Mouse (Mus musculus) lung, postnatal 0 days (tissue): ENCODE measurements at regions not wholly inside any gene's neighbourhood (a gene's known extent, or its start where the extent isn't known, plus 50 kb on each side); places are given as distances from the start of the nearest gene placed in this dataset.

Source experiments
- ATAC-seq: fragments of 200-750 bp; cut with Nextera tagmentation; 2 replicates; pipeline ENCODE4 v1.8.0; 2017; ENCODE audit warnings: moderate library complexity
- DNase-seq: peaks from one replicate; pipeline ENCODE4 v3.0.0-alpha.2; 2016; ENCODE audit warnings: low spot score
- H3K27ac ChIP-seq: fragments of 300-500 bp; sonication (generic); 2 replicates; pipeline ENCODE4 v1.5.1; 2014; ENCODE audit warnings: antibody characterized with exemption, mild to moderate bottlenecking, low read length, mixed read lengths
- H3K27me3 ChIP-seq: fragments of 300-500 bp; sonication (generic); replicated peaks from 2 replicates; pipeline ENCODE4 v1.6.1; 2014; ENCODE audit warnings: low read length, mixed read lengths; ENCODE audit not compliant: insufficient read depth
- H3K36me3 ChIP-seq: fragments of 300-500 bp; sonication (generic); 2 replicates; pipeline ENCODE4 v1.6.1; 2014; ENCODE audit warnings: low read length, mixed read lengths; ENCODE audit not compliant: insufficient read depth
- H3K4me1 ChIP-seq: fragments of 300-500 bp; sonication (generic); 2 replicates; pipeline ENCODE4 v1.6.1; 2014; ENCODE audit warnings: antibody characterized with exemption, low read depth, low read length, mixed read lengths; ENCODE audit not compliant: insufficient read depth
- H3K4me2 ChIP-seq: fragments of 300-500 bp; sonication (generic); replicated peaks from 2 replicates; pipeline ENCODE4 v1.6.1; 2014; ENCODE audit warnings: low read depth, mild to moderate bottlenecking, low read length, moderate library complexity, mixed read lengths
- H3K4me3 ChIP-seq: fragments of 300-500 bp; sonication (generic); 2 replicates; pipeline ENCODE4 v1.5.1; 2014; ENCODE audit warnings: low read depth, low read length
- H3K9ac ChIP-seq: fragments of 300-500 bp; sonication (generic); replicated peaks from 2 replicates; pipeline ENCODE4 v1.6.1; 2014; ENCODE audit warnings: low read depth, mild to moderate bottlenecking
- H3K9me3 ChIP-seq: fragments of 300-500 bp; sonication (generic); 2 replicates; pipeline ENCODE4 v1.6.1; 2016; ENCODE audit warnings: low read length, mixed read lengths
- CTCF ChIP-seq: IDR thresholded peaks from 2 replicates; pipeline ENCODE4 v1.5.1; 2016; ENCODE audit warnings: antibody characterized with exemption, mild to moderate bottlenecking
- EP300 ChIP-seq: IDR thresholded peaks from 2 replicates; pipeline ENCODE4 v1.6.1; 2016; ENCODE audit warnings: antibody characterized with exemption, mild to moderate bottlenecking, control low read depth
- WGBS: fragments of 180-500 bp; shearing (Covaris S2); extraction: QIAGEN DNeasy Blood & Tissue Kit; methylation state at CpG from one replicate; pipeline ENCODE4 v1.1.7; 2014; 5-methylcytosine and 5-hydroxymethylcytosine counted together

DNA sequence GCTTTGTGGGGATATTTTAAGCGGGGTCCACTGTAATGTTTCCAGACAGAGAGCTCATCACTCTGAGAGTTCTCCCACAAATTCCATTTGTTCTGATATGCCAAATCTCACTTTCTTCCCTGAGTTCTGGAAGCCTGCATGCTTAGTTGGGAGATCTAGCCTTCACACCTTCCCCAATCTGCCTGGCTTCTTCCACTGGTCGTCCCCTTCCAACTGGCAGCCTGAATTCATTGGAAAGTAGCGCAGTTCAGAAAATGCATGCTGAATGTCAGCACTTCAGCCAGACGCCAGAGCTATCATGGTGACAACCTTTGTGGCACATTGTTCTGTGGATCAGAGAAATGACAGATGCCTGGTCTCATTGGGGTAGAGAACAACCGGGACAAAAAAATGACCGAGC lies 667.2 kb downstream of the Pdcd6ip start:
- ATAC-seq, result no peak
- no peak overlapping the region for H3K4me3 ChIP-seq
- no peaks in the 10 kb centered on the region for H3K27me3 ChIP-seq
- H3K9me3 ChIP-seq, result no peaks in the 10 kb centered on the region
- TF ChIP-seq CTCF (no peak), EP300 (no peak)
- H3K27ac ChIP-seq, result no peak overlapping the region
- WGBS, result 77% methylated on average over 6 of the region's 6 CpGs
- H3K9ac ChIP-seq, result no peak overlapping the region
- no peaks in the 10 kb centered on the region for H3K36me3 ChIP-seq
- H3K4me1 ChIP-seq, result no peaks in the 10 kb centered on the region
- no peak overlapping the region for H3K4me2 ChIP-seq
- DNase-seq, result no peak

DNA sequence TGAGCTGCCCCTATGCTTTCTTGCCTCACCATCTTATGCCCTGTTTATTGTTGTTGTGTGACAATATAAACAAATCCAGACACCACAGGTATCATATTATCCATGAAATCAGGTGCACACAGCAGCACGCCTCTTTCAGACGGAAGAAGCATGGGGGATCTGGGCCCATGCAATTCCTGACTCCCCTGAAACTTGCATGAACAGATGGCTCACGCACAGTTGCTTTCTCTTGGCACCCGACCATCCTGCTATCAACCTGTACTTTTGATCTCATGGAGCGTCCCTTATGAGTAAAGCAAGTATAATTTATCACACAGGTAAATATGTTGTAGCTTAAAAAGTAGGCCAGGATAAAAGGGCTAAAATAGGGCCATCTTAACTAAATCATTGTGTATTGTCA lies 674.1 kb downstream of the Pdcd6ip start:
- ATAC-seq, result no peak

DNA sequence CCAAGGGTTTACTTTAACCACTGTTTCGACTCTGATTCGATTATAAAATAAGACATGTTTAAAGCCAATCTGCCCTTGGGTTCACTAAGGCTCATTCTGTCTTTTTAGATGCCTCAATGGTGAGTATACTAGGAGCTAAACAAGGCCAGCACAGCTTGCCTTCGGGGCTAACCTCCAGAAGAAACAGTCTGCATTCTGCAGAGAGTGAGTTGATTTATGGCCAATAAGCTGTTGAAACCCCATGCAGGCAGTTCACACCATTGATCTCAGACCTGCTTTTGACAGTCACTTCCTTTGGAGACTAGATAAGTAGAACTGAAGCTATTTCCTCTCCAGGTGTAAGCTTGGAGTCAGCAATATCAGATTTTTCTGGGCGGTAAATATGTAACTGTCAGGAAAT lies 679.0 kb downstream of the Pdcd6ip start:
- Histone ChIP-seq H3K4me3 (no peak overlapping the region), H3K27me3 (no peaks in the 10 kb centered on the region), H3K9ac (no peak overlapping the region), H3K9me3 (no peaks in the 10 kb centered on the region), H3K4me1 (no peaks in the 10 kb centered on the region), H3K27ac (no peak overlapping the region), H3K36me3 (no peaks in the 10 kb centered on the region), H3K4me2 (no peak overlapping the region)
- TF ChIP-seq EP300, result no peak
- no peak for TF ChIP-seq CTCF
- ATAC-seq (no peak), DNase-seq (no peak)
- 63% methylated on average over 4 of the region's 4 CpGs for WGBS

More for the DNA sequence above, 674.1 kb downstream of the Pdcd6ip start:
- H3K9ac ChIP-seq, result no peak overlapping the region
- no peaks in the 10 kb centered on the region for H3K27me3 ChIP-seq
- DNase-seq, result no peak
- H3K27ac ChIP-seq, result no peak overlapping the region
- no peak overlapping the region for H3K4me3 ChIP-seq
- no peaks in the 10 kb centered on the region for H3K9me3 ChIP-seq
- 71% methylated on average over 5 of the region's 5 CpGs for WGBS
- H3K4me1 ChIP-seq, result no peaks in the 10 kb centered on the region
- no peak overlapping the region for H3K4me2 ChIP-seq
- no peak for TF ChIP-seq EP300
- TF ChIP-seq CTCF, result no peak
- H3K36me3 ChIP-seq, result no peaks in the 10 kb centered on the region

DNA sequence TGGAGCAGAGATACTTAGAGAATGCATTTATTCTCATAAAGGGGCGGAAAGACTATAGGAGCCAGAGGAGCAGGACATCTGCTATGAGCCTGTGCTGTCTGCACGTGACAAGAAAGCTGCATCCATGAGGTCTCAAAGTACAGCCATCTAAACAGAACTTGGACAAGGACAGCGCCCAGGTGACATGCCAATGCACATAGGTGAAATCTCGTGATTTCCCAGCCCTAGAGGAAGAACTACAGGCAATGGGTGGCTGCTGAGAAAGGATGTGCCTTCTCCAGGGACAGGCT lies 681.2 kb downstream of the Pdcd6ip start:
- 74% methylated on average over 4 of the region's 4 CpGs for WGBS

DNA sequence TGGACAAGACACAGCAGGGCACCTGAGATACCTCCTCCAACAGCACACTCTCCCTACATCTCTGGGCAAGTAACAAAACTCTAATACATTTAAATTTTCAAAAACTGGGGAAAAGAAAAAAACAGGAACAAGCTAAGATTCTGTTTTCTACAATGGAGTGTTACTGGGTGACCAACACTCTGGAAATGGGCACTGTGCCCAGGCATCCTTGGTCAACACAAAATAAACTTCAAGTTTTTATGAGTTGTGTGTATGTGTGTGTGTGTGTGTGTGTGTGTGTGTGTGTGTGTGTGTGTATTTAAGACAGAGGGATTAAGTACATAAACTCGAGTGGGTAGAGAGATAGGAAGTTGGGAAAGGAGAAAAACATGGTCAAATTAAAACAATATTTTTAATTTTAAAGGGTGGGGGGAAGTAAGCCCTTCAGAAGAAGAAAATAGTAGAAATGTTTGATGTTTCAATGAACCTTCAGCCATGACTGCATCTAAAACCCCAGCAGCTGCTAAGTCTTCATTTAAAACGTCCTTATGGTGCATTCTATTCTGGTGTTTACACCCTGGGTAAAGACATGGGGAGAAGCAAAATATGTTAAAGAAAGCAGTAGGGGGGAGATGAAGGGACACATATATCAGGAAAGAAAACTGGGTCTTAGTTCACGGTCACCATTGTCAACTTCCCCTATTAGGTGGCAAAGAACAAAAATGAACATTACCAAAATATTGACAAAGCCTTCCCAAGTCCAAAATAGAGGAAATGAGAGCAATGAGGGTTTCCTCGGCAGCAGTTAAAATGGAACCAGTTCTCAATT lies 681.8 kb downstream of the Pdcd6ip start:
- 46% methylated on average over 4 of the region's 4 CpGs for WGBS
- no peak for ATAC-seq
- no peaks in the 10 kb centered on the region for H3K36me3 ChIP-seq
- no peak overlapping the region for H3K27ac ChIP-seq
- H3K27me3 ChIP-seq, result no peaks in the 10 kb centered on the region
- H3K4me2 ChIP-seq, result no peak overlapping the region
- no peak overlapping the region for H3K9ac ChIP-seq
- TF ChIP-seq CTCF (no peak), EP300 (no peak)
- no peak for DNase-seq
- H3K4me3 ChIP-seq, result no peak overlapping the region
- H3K9me3 ChIP-seq, result no peaks in the 10 kb centered on the region
- H3K4me1 ChIP-seq, result no peaks in the 10 kb centered on the region

More for the DNA sequence above, 681.2 kb downstream of the Pdcd6ip start:
- no peaks in the 10 kb centered on the region for H3K4me1 ChIP-seq
- no peak overlapping the region for H3K4me2 ChIP-seq
- H3K9ac ChIP-seq, result no peak overlapping the region
- H3K9me3 ChIP-seq, result no peaks in the 10 kb centered on the region
- no peak overlapping the region for H3K27ac ChIP-seq
- H3K36me3 ChIP-seq, result no peaks in the 10 kb centered on the region
- H3K4me3 ChIP-seq, result no peak overlapping the region
- TF ChIP-seq EP300 (no peak), CTCF (no peak)
- ATAC-seq (no peak), DNase-seq (no peak)
- H3K27me3 ChIP-seq, result no peaks in the 10 kb centered on the region

DNA sequence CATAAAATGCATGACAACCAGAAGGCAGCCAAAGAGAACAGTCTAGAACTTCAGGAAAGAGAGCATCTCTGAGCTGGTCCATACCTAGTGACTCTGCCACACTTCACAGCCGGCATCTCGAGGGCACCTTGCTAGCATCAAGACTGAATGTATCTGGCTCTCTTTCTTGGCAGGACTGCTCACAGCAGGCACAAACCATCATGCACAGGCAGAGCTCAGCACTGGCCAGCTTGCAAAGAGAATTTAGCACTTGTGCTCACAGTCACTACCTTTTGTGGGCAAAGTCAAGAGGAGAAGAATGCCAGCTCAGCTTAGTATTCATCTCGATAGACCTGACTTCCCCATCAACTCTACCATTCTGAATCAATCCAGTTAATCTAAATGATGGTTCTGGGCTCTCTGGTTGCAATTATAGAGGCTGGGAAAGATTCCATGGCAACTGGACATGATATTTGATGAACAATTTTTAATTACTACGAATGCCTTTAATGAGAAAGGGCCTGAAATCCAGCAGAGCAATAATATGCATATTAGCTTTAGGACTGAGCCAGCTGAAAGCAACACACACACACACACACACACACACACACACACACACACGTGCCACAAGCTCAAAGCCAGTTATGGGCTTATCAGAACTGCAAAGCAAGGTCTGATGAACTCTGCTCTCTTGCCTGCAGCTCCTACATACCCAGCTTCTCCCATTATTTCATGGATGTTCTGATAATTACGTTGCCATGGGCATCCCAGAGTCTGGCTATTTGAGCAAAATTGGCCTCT lies 686.0 kb downstream of the Pdcd6ip start:
- TF ChIP-seq EP300, result no peak
- no peak for TF ChIP-seq CTCF
- Histone ChIP-seq H3K36me3 (no peaks in the 10 kb centered on the region), H3K4me1 (no peaks in the 10 kb centered on the region), H3K4me3 (no peak overlapping the region), H3K9me3 (no peaks in the 10 kb centered on the region), H3K27ac (no peak overlapping the region), H3K4me2 (no peak overlapping the region), H3K9ac (no peak overlapping the region), H3K27me3 (no peaks in the 10 kb centered on the region)
- 63% methylated on average over 6 of the region's 6 CpGs for WGBS
- ATAC-seq (no peak), DNase-seq (no peak)
